Mouse (Mus musculus) monocyte, adult 5-6 weeks (primary cell): ENCODE data around the gene Denr. TPM values are rescaled to one million over a fixed set of nuclear protein-coding genes. Genes with fewer than 3 reads are reported as not detected.
A peak's percentile ranks its signal among the peaks of the same experiment; 100 is the strongest.

Experiments
- ATAC-seq: fragments of 153-309, 156-312 bp; replicated peaks from 2 replicates; pipeline ENCODE4 v1.8.0; 2017; ENCODE audit warnings: mild to moderate bottlenecking; ENCODE audit not compliant: low TSS enrichment, insufficient number of reproducible peaks, severe bottlenecking, poor library complexity, low FRiP score
- total RNA-seq: library from RNA; stranded (forward); fragments of 200-1000, 200-491, 200-594 nt; gene quantifications from 3 replicates; pipeline ENCODE4 v1.2.3, GENCODE M21; 2017

Denr gene
- total RNA-seq, 1 experiment from 2014 or later = 40.2 TPM

DNA sequence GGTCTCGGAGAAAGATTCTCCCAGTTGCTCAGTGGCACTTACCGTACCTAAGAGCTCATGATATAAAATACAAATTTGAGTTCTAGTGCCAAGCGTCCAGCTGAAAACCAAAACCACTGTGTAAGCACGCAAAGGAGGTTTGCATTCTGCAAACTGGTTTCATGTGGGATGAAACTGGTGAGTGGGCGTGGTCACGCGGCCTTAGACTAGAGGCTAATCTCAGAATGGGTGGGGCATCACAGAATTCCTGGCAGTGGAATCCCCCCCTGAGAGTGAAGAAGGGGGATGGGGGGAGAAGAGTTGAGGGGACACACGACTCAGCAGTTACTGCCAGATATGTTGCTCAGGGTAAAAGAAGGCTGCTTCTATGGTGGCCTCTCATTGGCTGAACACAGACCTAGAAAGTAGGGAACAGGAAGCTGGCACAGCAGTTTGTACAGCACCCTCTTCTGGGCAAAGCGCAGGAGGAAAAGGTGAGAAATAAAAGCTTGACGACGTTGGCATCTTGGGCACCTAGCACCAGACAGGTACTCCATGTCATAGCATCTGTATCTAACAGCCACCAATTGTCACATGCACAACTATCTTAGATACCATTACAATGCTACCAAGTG, 2.8 kb upstream of the Denr start:
- no peak for ATAC-seq

DNA sequence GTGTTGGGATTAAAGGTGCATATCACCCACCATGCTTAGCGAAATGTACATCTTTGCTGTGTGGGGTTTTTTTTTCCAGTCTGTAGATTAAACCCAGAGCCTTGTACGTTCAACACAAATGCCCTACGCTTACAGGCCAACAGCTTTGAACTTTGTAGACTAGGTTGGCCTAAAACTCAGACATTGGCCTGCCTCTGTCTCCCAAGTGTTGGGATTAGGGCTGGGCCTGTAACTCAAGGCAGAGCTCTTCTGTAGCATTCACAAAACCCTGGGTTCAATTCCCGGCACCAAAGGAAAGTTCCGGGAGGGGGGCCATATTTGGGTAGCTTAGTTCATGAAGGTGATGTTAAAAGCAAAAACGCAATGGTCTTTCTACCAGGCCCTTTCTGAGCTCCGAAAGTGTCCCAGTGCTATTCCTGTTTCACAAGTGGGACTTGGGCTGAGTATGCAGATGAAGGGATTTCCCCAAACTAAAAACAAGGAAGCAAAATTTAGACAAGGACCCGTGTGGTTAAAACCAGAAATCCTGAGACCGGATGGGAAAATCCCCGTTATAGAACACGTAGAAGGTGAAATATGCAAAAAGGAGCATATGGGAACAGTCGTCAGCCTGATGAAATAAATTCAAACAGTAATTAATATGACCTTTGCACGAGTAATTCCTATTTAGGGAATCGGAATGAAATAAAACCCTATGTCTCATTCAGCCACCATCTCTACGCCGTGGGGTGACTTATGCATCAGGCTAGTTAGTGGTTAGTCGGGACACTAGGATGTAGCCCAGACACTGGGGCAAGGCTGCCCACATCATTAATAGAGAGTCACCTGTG, 614 bp upstream of the Denr start:
- no peak; the same call in 1 of the 2 replicates for ATAC-seq

DNA sequence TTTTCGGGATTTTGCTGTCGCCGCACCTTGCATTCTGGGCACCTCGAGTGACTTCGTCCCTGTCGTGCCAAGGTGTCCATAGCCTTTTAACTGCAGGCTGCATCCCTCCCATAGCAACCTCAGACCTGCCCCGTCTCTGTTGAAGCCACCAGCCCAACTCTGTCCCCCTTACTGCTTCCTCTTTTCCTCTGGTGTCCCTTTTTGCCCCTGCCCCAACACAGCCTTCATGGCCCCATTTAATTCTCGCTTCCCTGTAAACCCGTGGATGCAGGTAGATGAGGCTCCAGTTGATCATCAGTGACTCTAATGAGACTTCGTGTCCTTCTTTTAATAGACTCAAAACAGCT, 629 bp downstream of the Denr start:
- no peak for ATAC-seq

GRCm38 (mm10) chr5:123914852-123915251, 7.9 kb downstream of the Denr start:
- no peak for ATAC-seq

DNA sequence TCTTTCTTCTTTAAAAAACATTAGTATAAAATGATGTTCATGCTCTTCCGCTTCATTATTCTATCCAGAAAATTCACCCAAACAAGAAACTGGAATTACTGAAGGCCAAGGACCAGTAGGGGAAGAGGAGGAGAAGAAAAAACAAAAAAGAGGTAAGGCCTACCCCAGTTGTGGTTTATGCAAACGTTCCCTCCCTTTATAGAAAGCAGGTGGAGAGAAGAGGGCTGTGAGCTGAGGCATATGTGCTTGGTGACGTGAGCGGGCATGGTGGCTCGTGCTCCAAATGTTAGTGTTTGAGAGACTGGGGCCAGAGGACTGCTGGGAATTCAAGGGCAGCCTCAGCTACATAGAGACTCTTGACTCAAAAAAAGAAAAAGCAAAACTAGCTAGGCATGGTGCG, 15.1 kb downstream of the Denr start:
- ATAC-seq = no peak

- ATAC-seq = no peak
Observed at GRCm38 (mm10) chr5:123927118-123927517, 20.1 kb downstream of the Denr start, which contains the start of gene Gm43518. Gene Gm43518 (plus strand): TSS chr5:123927418.

- ATAC-seq = peak; percentile 87
Observed at GRCm38 (mm10) chr5:123930508-123930989, 23.6 kb downstream of the Denr start, which contains the start of gene Ccdc62. Gene Ccdc62 (plus strand): TSS chr5:123930679.

- no peak for ATAC-seq
Observed at GRCm38 (mm10) chr5:123931131-123931530, 24.2 kb downstream of the Denr start.

- ATAC-seq = no peak
Observed at GRCm38 (mm10) chr5:123932927-123933326, 26.0 kb downstream of the Denr start.

GRCm38 (mm10) chr5:123933556-123933955, 26.6 kb downstream of the Denr start:
- no peak for ATAC-seq

DNA sequence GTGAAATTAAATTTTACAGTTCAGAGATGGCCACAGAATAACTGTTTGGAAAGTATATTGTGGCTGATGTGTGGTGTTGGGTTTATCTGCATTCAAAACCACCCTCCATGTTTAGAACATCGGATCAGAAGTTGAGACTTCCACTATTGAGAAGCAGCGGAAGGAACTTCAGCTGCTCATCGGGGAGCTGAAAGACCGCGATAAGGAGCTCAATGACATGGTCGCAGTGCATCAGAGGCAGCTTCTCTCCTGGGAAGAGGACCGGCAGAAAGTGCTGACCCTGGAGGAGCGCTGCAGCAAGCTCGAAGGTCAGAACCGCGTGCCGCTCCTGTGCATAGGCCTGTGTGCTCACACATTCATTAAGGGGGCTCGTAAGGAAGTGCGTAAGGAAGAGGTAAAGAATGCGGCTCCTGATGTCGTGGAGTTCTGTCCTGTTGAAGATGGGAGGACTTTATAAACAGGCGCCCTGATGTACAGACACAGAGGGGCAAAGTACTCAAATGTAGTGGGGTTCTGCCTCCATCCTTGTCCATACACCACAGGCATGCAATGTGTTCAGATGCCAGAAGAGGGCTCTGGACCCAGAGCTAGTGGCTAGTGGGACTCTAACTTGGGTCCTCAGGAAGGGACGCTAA, 27.1 kb downstream of the Denr start:
- ATAC-seq = no peak

DNA sequence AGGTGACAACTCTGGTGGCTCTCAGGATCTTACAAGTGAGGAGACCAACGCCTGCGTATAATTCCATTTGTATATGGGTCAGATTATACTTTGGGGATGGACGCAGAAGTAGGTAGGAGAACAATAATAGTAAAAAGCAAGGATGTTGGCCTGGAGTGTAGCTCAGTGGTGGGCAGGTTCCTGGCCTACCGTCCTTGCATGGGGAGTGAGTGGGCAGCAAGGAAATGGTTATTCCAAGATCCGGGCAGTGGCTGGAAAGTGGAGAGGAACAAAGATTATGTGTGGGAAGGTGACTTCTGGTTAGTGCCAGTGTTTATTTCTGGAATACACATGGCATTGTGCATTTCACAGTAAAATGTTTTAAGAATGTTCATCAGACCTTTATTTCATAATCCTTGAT, 29.0 kb downstream of the Denr start:
- ATAC-seq = no peak

- ATAC-seq = no peak
Observed at GRCm38 (mm10) chr5:123938479-123938878, 31.5 kb downstream of the Denr start.

DNA sequence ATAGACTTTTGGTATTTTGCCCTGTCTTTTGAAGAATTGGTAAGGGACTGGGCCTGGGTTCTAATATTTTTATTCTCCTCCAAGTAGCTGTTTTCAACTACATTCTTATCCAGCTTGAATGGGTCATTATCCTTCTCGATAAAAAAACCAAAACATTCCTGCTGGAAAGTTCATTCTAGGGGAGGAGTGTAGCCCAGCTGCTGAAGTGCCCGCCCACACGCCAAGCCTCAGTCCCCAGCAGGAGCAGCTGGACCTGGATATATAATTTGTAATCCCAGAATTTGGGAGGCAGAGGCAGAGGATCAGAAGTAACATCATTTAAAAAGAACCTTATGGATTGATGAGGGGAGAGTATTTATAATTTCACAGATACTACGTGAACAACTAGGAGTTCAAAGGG, 39.6 kb downstream of the Denr start:
- ATAC-seq = no peak

- 0 out of 2 replicates have a peak, but pooled peaks have one; percentile 54 for ATAC-seq
Observed at GRCm38 (mm10) chr5:123947041-123947761, 40.2 kb downstream of the Denr start.

- ATAC-seq = no peak
Observed at GRCm38 (mm10) chr5:123952365-123953045, 45.5 kb downstream of the Denr start.

DNA sequence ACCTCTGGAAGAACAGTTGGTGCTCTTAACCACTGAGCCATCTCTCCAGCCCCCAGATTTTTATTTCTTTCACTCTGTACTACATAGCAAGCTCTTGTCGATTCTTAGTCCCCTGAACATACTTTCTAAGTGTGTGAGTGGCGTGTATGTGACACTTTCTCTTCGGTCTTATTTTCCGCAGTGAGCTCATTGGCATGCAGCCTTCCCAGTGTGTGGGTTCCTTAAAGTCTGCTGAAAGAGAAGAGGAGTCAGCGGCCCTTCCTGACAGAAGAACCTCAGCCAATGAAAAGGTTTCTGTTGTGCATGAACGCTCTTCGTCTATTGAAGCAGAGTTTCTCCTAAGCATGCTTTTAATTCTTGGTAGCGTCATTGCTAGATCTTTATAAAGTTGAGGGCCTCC, 50.2 kb downstream of the Denr start:
- no peak for ATAC-seq

GRCm38 (mm10) chr5:123959018-123959417, 52.0 kb downstream of the Denr start:
- no peak for ATAC-seq
